In the genomic region with DNA sequence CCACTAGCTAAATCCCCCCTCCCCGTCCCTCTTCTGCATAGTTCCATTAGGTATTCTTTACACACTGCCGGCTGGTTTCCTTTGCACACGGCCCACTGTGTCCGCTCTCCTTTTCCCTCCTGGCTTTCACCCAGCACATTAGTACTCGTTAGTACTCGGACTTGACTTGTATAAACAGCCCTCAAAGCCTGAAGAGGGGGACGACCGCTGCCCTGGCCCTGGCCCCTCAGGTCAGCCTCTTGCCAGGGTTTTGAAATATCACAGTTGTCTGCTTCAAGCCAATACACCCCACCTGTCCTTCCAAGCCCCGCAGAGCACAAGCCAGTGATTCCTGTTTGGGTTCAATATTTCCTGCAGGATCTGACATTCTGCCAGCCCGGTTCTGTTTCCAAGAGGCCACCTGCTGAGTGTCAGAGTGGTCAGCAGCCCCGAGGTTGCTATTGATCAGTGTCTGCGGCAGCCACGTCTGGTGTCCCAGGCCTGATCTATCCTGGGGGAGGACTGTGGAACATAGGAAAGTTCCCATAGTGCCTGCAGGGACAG, we compare ENCODE assay signal across 8 mouse cellular contexts. TPM values are rescaled to one million over a fixed set of nuclear protein-coding genes. Genes with fewer than 3 reads are reported as not detected.
DNase-seq lines count a peak whose midpoint lies in the region; ATAC-seq lines count a peak whose summit lies in the region.

No protein-coding gene starts in this region.

- no peak; the same call in 1 of the 2 replicates for ATAC-seq in neural tube, embryonic 15.5 days (ENCODE audit: low FRiP score)
- ATAC-seq in monocyte, adult 5-6 weeks (replicated peaks; ENCODE audit: insufficient number of reproducible peaks, low FRiP score, low TSS enrichment, poor library complexity, severe bottlenecking), result no peak

- no peaks in the 10 kb centered on the region for H3K9me3 ChIP-seq in neural tube, embryonic 15.5 days (replicated peaks)

- H3K27me3 ChIP-seq in neural tube, embryonic 15.5 days (replicated peaks), result no peaks in the 10 kb centered on the region

- intact Hi-C loops in gastrocnemius, postnatal 36 days (cut with DNase I), result no loop called here

- no peaks in the 10 kb centered on the region for H3K36me3 ChIP-seq in neural tube, embryonic 15.5 days

- no peak overlapping the region for H3K4me3 ChIP-seq in neural tube, embryonic 15.5 days (replicated peaks)

- no peak overlapping the region for H3K9ac ChIP-seq in neural tube, embryonic 15.5 days (replicated peaks)

- DNase-seq in gastrocnemius, postnatal 10 days, result peak; percentile 9
- no peak for DNase-seq in gastrocnemius, postnatal 36 days
- peak; percentile 41 for DNase-seq in urinary bladder, postnatal 14 days (ENCODE audit: low spot score)
- DNase-seq in urinary bladder, postnatal 25 days (ENCODE audit: low spot score), result no peak
- peak; percentile 25 for DNase-seq in kidney, postnatal 14 days
- no peak for DNase-seq in spleen, postnatal 36 days (ENCODE audit: low spot score in 2 of 2)

- H3K4me2 ChIP-seq in neural tube, embryonic 15.5 days, result no peak overlapping the region

- WGBS in neural tube, embryonic 15.5 days, result 35% methylated on average over 13 of the region's 13 CpGs

- H3K27ac ChIP-seq in neural tube, embryonic 15.5 days (replicated peaks), result no peak overlapping the region

- peaks cover 8% of the 10 kb centered on the region; the same call in 1 of the 2 replicates for H3K4me1 ChIP-seq in neural tube, embryonic 15.5 days

RNA-seq across cellular contexts. Expression of a gene that starts 32.9 kb away (rescaled TPM):
- total RNA-seq in gastrocnemius, postnatal 10 days (2021), result under 1 TPM; 0.21 to 0.36 TPM
- total RNA-seq in gastrocnemius, postnatal 36 days (2021), result not detected
- 178 and 204 TPM in 2 replicates for polyA plus RNA-seq in neural tube, embryonic 15.5 days (2015; fragmentation: Nextera tagmentation; extraction: Ambion mirVana)
- not detected in 3 replicates for total RNA-seq in monocyte, adult 5-6 weeks (2017)

RNA-seq across cellular contexts. Expression of a gene that starts 52.9 kb away (rescaled TPM):
- 10 to 100 TPM; 22.0 to 25.3 TPM for total RNA-seq in gastrocnemius, postnatal 10 days (2021)
- 10 to 100 TPM; 19.6 to 24.5 TPM for total RNA-seq in gastrocnemius, postnatal 36 days (2021)
- polyA plus RNA-seq in neural tube, embryonic 15.5 days (2015; fragmentation: Nextera tagmentation; extraction: Ambion mirVana), result 24.6 and 27.6 TPM in 2 replicates
- 57.5 to 95.6 TPM (median 78.2 TPM) in 3 replicates for total RNA-seq in monocyte, adult 5-6 weeks (2017)

Comparison
In these comparisons a context has a peak if more than half of its experiments do, and no peak if none do; other contexts are left out.
1. DNase-seq: peak in gastrocnemius, postnatal 10 days (single experiment), urinary bladder, postnatal 14 days (single experiment) and kidney, postnatal 14 days (single experiment); none in gastrocnemius, postnatal 36 days (0 of 2), urinary bladder, postnatal 25 days (single experiment) and spleen, postnatal 36 days (0 of 2).